Mouse (Mus musculus): ENCODE measurements at regions not wholly inside any gene's neighbourhood (a gene's known extent, or its start where the extent isn't known, plus 50 kb on each side); places are given as distances from the start of the nearest gene placed in this dataset.

DNA sequence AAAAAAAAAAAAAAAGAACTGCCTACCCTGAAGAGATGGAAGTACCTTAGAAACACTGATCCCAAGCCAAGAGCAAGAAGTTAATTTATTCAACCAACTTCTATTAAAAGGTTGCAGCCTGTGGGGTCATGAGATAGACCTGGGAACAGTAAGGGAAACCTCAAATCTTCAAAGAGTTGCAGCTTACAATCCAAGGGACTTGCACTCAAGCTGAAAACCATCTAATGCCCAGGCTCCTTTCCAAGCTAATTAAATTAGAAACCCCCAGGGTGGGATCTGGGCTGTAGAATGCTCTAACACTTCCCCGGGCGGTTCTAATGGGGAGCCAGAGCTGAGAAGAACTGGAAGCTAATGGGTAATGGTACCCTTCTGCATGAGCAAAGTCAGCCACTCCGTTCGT lies 278.0 kb downstream of the Hlx start:
- TF ChIP-seq FOSL1 (IDR thresholded peaks at IDR 0.05; ENCODE audit: insufficient read depth, low read length, poor library complexity, severe bottlenecking) (no peak), MAX (IDR thresholded peaks at IDR 0.05) (no peak), CTCF (IDR thresholded peaks at IDR 0.05; ENCODE audit: control insufficient read depth, insufficient read depth, insufficient read length) (no peak), MYOG (IDR thresholded peaks at IDR 0.05; ENCODE audit: control insufficient read depth, extremely low read depth, insufficient read length) (no peak), USF1 (IDR thresholded peaks at IDR 0.05; ENCODE audit: low read depth) (no peak), MYOD1 (IDR thresholded peaks at IDR 0.05; ENCODE audit: control insufficient read depth, insufficient read length, low read depth) (no peak), CEBPB (IDR thresholded peaks at IDR 0.05; ENCODE audit: low read depth) (no peak)
- no peaks in the 10 kb centered on the region for H3K36me3 ChIP-seq (ENCODE audit: control insufficient read depth, insufficient read depth)

GRCm38 (mm10) chr1:184453673-184454072 lies 278.7 kb downstream of the Hlx start:
- Histone ChIP-seq H3ac (ENCODE audit: control insufficient read depth, insufficient read length, low read depth) (no peak overlapping the region), H3K79me2 (ENCODE audit: control insufficient read depth, insufficient read depth) (no peaks in the 10 kb centered on the region), H3K79me3 (ENCODE audit: low read depth) (no peaks in the 10 kb centered on the region)

More for the DNA sequence above, 278.0 kb downstream of the Hlx start:
- no peak overlapping the region for H3K4me3 ChIP-seq (ENCODE audit: insufficient read depth, poor library complexity, severe bottlenecking)
- no peaks in the 10 kb centered on the region for H3K79me3 ChIP-seq (ENCODE audit: low read depth)
- H3ac ChIP-seq (ENCODE audit: control insufficient read depth, insufficient read length, low read depth), result no peak overlapping the region
- no peaks in the 10 kb centered on the region for H3K79me2 ChIP-seq (ENCODE audit: control insufficient read depth, insufficient read depth)
- H3K27me3 ChIP-seq (ENCODE audit: control insufficient read depth, insufficient read depth, insufficient read length), result no peaks in the 10 kb centered on the region

GRCm38 (mm10) chr1:184453061-184453460 lies 279.4 kb downstream of the Hlx start:
- H3K36me3 ChIP-seq (ENCODE audit: control insufficient read depth, insufficient read depth), result no peaks in the 10 kb centered on the region
- no peak overlapping the region for H3ac ChIP-seq (ENCODE audit: control insufficient read depth, insufficient read length, low read depth)
- TF ChIP-seq FOSL1 (IDR thresholded peaks at IDR 0.05; ENCODE audit: insufficient read depth, low read length, poor library complexity, severe bottlenecking), result no peak
- no peak for TF ChIP-seq MAX (IDR thresholded peaks at IDR 0.05)
- TF ChIP-seq CTCF (IDR thresholded peaks at IDR 0.05; ENCODE audit: control insufficient read depth, insufficient read depth, insufficient read length), result no peak
- TF ChIP-seq MYOG (IDR thresholded peaks at IDR 0.05; ENCODE audit: control insufficient read depth, extremely low read depth, insufficient read length), result no peak
- TF ChIP-seq USF1 (IDR thresholded peaks at IDR 0.05; ENCODE audit: low read depth), result no peak
- TF ChIP-seq CEBPB (IDR thresholded peaks at IDR 0.05; ENCODE audit: low read depth), result no peak
- no peak overlapping the region for H3K4me3 ChIP-seq (ENCODE audit: insufficient read depth, poor library complexity, severe bottlenecking)
- H3K79me3 ChIP-seq (ENCODE audit: low read depth), result no peaks in the 10 kb centered on the region
- H3K27me3 ChIP-seq (ENCODE audit: control insufficient read depth, insufficient read depth, insufficient read length), result no peaks in the 10 kb centered on the region
- no peaks in the 10 kb centered on the region for H3K79me2 ChIP-seq (ENCODE audit: control insufficient read depth, insufficient read depth)

More at GRCm38 (mm10) chr1:184453673-184454072, 278.7 kb downstream of the Hlx start:
- TF ChIP-seq CTCF (IDR thresholded peaks at IDR 0.05; ENCODE audit: control insufficient read depth, insufficient read depth, insufficient read length) (no peak), MAX (IDR thresholded peaks at IDR 0.05) (no peak), FOSL1 (IDR thresholded peaks at IDR 0.05; ENCODE audit: insufficient read depth, low read length, poor library complexity, severe bottlenecking) (no peak), MYOG (IDR thresholded peaks at IDR 0.05; ENCODE audit: control insufficient read depth, extremely low read depth, insufficient read length) (no peak), MYOD1 (IDR thresholded peaks at IDR 0.05; ENCODE audit: control insufficient read depth, insufficient read length, low read depth) (no peak), USF1 (IDR thresholded peaks at IDR 0.05; ENCODE audit: low read depth) (no peak), CEBPB (IDR thresholded peaks at IDR 0.05; ENCODE audit: low read depth) (no peak)
- no peak overlapping the region for H3K4me3 ChIP-seq (ENCODE audit: insufficient read depth, poor library complexity, severe bottlenecking)
- H3K36me3 ChIP-seq (ENCODE audit: control insufficient read depth, insufficient read depth), result no peaks in the 10 kb centered on the region
- H3K27me3 ChIP-seq (ENCODE audit: control insufficient read depth, insufficient read depth, insufficient read length), result no peaks in the 10 kb centered on the region

GRCm38 (mm10) chr1:184451686-184452085 lies 280.7 kb downstream of the Hlx start:
- no peak overlapping the region for H3ac ChIP-seq (ENCODE audit: control insufficient read depth, insufficient read length, low read depth)
- H3K27me3 ChIP-seq (ENCODE audit: control insufficient read depth, insufficient read depth, insufficient read length), result no peaks in the 10 kb centered on the region
- TF ChIP-seq CTCF (IDR thresholded peaks at IDR 0.05; ENCODE audit: control insufficient read depth, insufficient read depth, insufficient read length) (no peak), MAX (IDR thresholded peaks at IDR 0.05) (no peak), MYOG (IDR thresholded peaks at IDR 0.05; ENCODE audit: control insufficient read depth, extremely low read depth, insufficient read length) (no peak), USF1 (IDR thresholded peaks at IDR 0.05; ENCODE audit: low read depth) (no peak), CEBPB (IDR thresholded peaks at IDR 0.05; ENCODE audit: low read depth) (no peak), MYOD1 (IDR thresholded peaks at IDR 0.05; ENCODE audit: control insufficient read depth, insufficient read length, low read depth) (no peak), FOSL1 (IDR thresholded peaks at IDR 0.05; ENCODE audit: insufficient read depth, low read length, poor library complexity, severe bottlenecking) (no peak)
- no peak overlapping the region for H3K4me3 ChIP-seq (ENCODE audit: insufficient read depth, poor library complexity, severe bottlenecking)
- no peaks in the 10 kb centered on the region for H3K79me3 ChIP-seq (ENCODE audit: low read depth)
- H3K36me3 ChIP-seq (ENCODE audit: control insufficient read depth, insufficient read depth), result no peaks in the 10 kb centered on the region
- H3K79me2 ChIP-seq (ENCODE audit: control insufficient read depth, insufficient read depth), result no peaks in the 10 kb centered on the region

GRCm38 (mm10) chr1:184449007-184449406 lies 283.4 kb downstream of the Hlx start:
- Histone ChIP-seq H3K79me3 (ENCODE audit: low read depth) (no peaks in the 10 kb centered on the region), H3K36me3 (ENCODE audit: control insufficient read depth, insufficient read depth) (no peaks in the 10 kb centered on the region)

DNA sequence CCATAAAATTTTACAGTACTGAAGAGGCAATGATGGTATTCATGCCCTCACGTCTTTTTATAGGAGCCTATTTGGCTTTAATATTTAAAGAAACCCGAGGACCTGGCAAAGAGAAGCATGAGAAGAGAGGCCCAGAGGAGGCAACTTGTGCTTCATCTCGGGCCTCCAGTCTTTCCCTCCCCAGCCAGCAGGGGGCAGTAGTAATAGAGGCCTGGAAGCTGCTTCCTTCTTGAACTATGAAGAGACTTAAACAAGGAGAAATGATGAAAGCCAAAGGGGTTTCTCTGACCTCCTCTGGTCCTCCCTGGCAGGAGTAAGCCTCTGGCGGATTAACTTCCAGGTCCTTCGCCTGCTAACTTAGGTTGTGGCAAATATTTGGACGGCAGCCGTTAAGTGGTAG lies 284.5 kb downstream of the Hlx start:
- no peaks in the 10 kb centered on the region for H3K36me3 ChIP-seq (ENCODE audit: control insufficient read depth, insufficient read depth)
- no peak overlapping the region for H3ac ChIP-seq (ENCODE audit: control insufficient read depth, insufficient read length, low read depth)
- TF ChIP-seq CTCF (IDR thresholded peaks at IDR 0.05; ENCODE audit: control insufficient read depth, insufficient read depth, insufficient read length) (peak; percentile 33), MAX (IDR thresholded peaks at IDR 0.05) (no peak)
- H3K79me2 ChIP-seq (ENCODE audit: control insufficient read depth, insufficient read depth), result no peaks in the 10 kb centered on the region
- H3K4me3 ChIP-seq (ENCODE audit: insufficient read depth, poor library complexity, severe bottlenecking), result no peak overlapping the region
- H3K79me3 ChIP-seq (ENCODE audit: low read depth), result no peaks in the 10 kb centered on the region
- no peaks in the 10 kb centered on the region for H3K27me3 ChIP-seq (ENCODE audit: control insufficient read depth, insufficient read depth, insufficient read length)

More at GRCm38 (mm10) chr1:184449007-184449406, 283.4 kb downstream of the Hlx start:
- H3ac ChIP-seq (ENCODE audit: control insufficient read depth, insufficient read length, low read depth), result no peak overlapping the region
- no peaks in the 10 kb centered on the region for H3K79me2 ChIP-seq (ENCODE audit: control insufficient read depth, insufficient read depth)
- TF ChIP-seq FOSL1 (IDR thresholded peaks at IDR 0.05; ENCODE audit: insufficient read depth, low read length, poor library complexity, severe bottlenecking) (no peak), MAX (IDR thresholded peaks at IDR 0.05) (no peak), CEBPB (IDR thresholded peaks at IDR 0.05; ENCODE audit: low read depth) (no peak)
- no peaks in the 10 kb centered on the region for H3K27me3 ChIP-seq (ENCODE audit: control insufficient read depth, insufficient read depth, insufficient read length)
- H3K4me3 ChIP-seq (ENCODE audit: insufficient read depth, poor library complexity, severe bottlenecking), result no peak overlapping the region

Data from C2C12 (cell line).